Mouse (Mus musculus): ENCODE measurements at regions not wholly inside any gene's neighbourhood (a gene's known extent, or its start where the extent isn't known, plus 50 kb on each side); places are given as distances from the start of the nearest gene placed in this dataset.

- Histone ChIP-seq H3K79me2 (ENCODE audit: control insufficient read depth, insufficient read depth, low read length, poor library complexity) (no peaks in the 10 kb centered on the region), H3K27me3 (ENCODE audit: control insufficient read depth in 1 of 2, insufficient read depth in 2 of 2, low read length in 2 of 2) (peaks cover 0 to under 1% of the 10 kb centered on the region in 2 experiments; a peak in 2 of 4 replicates), H3K9ac (ENCODE audit: control insufficient read depth, low read depth, low read length, poor library complexity, severe bottlenecking) (no peak overlapping the region), H3K9me3 (replicated peaks; ENCODE audit: insufficient read depth, low read length) (no peaks in the 10 kb centered on the region), H3K27ac (ENCODE audit: control insufficient read depth, low read depth, low read length) (no peak overlapping the region), H3K4me3 (ENCODE audit: control insufficient read depth in 1 of 2, insufficient read depth in 1 of 2, low read depth in 2 of 2, low read length in 2 of 2) (no peak overlapping the region), H3K36me3 (ENCODE audit: control insufficient read depth in 1 of 2, insufficient read depth in 2 of 2, low read length in 2 of 2) (no peaks in the 10 kb centered on the region), H3K4me1 (ENCODE audit: control insufficient read depth in 1 of 2, insufficient read depth in 2 of 2, low read length in 2 of 2) (no peaks in the 10 kb centered on the region)
- TF ChIP-seq TBP (IDR thresholded peaks at IDR 0.05; ENCODE audit: low read depth, low read length) (no peak), MAFK (IDR thresholded peaks at IDR 0.05; ENCODE audit: borderline replicate concordance, low read depth, low read length) (no peak), ZC3H11A (IDR thresholded peaks at IDR 0.05; ENCODE audit: low read depth, low read length) (peak; percentile 83), UBTF (IDR thresholded peaks at IDR 0.05; ENCODE audit: borderline replicate concordance, insufficient read depth, low read depth, low read length) (no peak), CTCF (IDR thresholded peaks at IDR 0.05 in 2 of 3, conservative IDR thresholded peaks at IDR 0.05 in 1 of 3; ENCODE audit: control insufficient read depth in 1 of 3, insufficient read depth in 1 of 3, low read depth in 2 of 3, low read length in 3 of 3, poor library complexity in 1 of 3, severe bottlenecking in 1 of 3) (peak; percentile 54 to 81 (median 66)), NRF1 (IDR thresholded peaks at IDR 0.05; ENCODE audit: insufficient read depth, low read depth, low read length, poor library complexity, severe bottlenecking) (no peak), USF1 (IDR thresholded peaks at IDR 0.05; ENCODE audit: low read depth, low read length) (no peak), KAT2A (conservative IDR thresholded peaks at IDR 0.05; ENCODE audit: low read depth, low read length) (no peak), SMC3 (IDR thresholded peaks at IDR 0.05; ENCODE audit: low read depth, low read length) (peak; percentile 80), ELF1 (IDR thresholded peaks at IDR 0.05; ENCODE audit: low read depth, low read length) (no peak), ZMIZ1 (IDR thresholded peaks at IDR 0.05; ENCODE audit: low read depth, low read length) (no peak), POLR2AphosphoS2 (IDR thresholded peaks at IDR 0.05; ENCODE audit: low read length) (no peak), TCF12 (IDR thresholded peaks at IDR 0.05; ENCODE audit: low read depth, low read length) (no peak), CHD2 (IDR thresholded peaks at IDR 0.05; ENCODE audit: low read length) (no peak), RAD21 (IDR thresholded peaks at IDR 0.05; ENCODE audit: low read depth, low read length) (peak; percentile 64)
- DNase-seq (ENCODE audit: low read depth, low spot score), result peak; percentile 31
Measured at GRCm38 (mm10) chr12:79946777-79947176, 166.0 kb downstream of the Zfp36l1 start.

GRCm38 (mm10) chr12:79945899-79946298 lies 166.9 kb downstream of the Zfp36l1 start:
- H3K27ac ChIP-seq (ENCODE audit: control insufficient read depth, low read depth, low read length), result no peak overlapping the region
- no peaks in the 10 kb centered on the region for H3K4me1 ChIP-seq (ENCODE audit: control insufficient read depth in 1 of 2, insufficient read depth in 2 of 2, low read length in 2 of 2)
- no peaks in the 10 kb centered on the region for H3K79me2 ChIP-seq (ENCODE audit: control insufficient read depth, insufficient read depth, low read length, poor library complexity)
- H3K36me3 ChIP-seq (ENCODE audit: control insufficient read depth in 1 of 2, insufficient read depth in 2 of 2, low read length in 2 of 2), result no peaks in the 10 kb centered on the region
- DNase-seq (ENCODE audit: low read depth, low spot score), result no peak
- TF ChIP-seq KAT2A (conservative IDR thresholded peaks at IDR 0.05; ENCODE audit: low read depth, low read length), result no peak
- TF ChIP-seq RCOR1 (IDR thresholded peaks at IDR 0.05; ENCODE audit: low read depth, low read length), result no peak
- no peak for TF ChIP-seq GATA1 (IDR thresholded peaks at IDR 0.05; ENCODE audit: low read depth, low read length)
- TF ChIP-seq USF2 (IDR thresholded peaks at IDR 0.05; ENCODE audit: borderline replicate concordance in 1 of 2, insufficient read depth in 1 of 2, low read depth in 1 of 2, low read length in 2 of 2), result no peak
- no peak for TF ChIP-seq GABPA (IDR thresholded peaks at IDR 0.05; ENCODE audit: low read depth, low read length)
- TF ChIP-seq EP300 (IDR thresholded peaks at IDR 0.05; ENCODE audit: low read depth in 1 of 2, low read length in 2 of 2), result no peak
- no peak for TF ChIP-seq ZKSCAN1 (IDR thresholded peaks at IDR 0.05; ENCODE audit: low read depth, low read length)
- H3K27me3 ChIP-seq (ENCODE audit: control insufficient read depth in 1 of 2, insufficient read depth in 2 of 2, low read length in 2 of 2), result no peaks in the 10 kb centered on the region; a peak in 1 of 4 replicates
- H3K9me3 ChIP-seq (replicated peaks; ENCODE audit: insufficient read depth, low read length), result no peaks in the 10 kb centered on the region
- no peak overlapping the region for H3K9ac ChIP-seq (ENCODE audit: control insufficient read depth, low read depth, low read length, poor library complexity, severe bottlenecking)
- no peak overlapping the region for H3K4me3 ChIP-seq (ENCODE audit: control insufficient read depth in 1 of 2, insufficient read depth in 1 of 2, low read depth in 2 of 2, low read length in 2 of 2)
